Mouse (Mus musculus) layer of hippocampus, adult 11-12 months (tissue): ENCODE results near the gene Klhl9.

ENCODE experiments used
- DNase-seq: peaks from one replicate; pipeline ENCODE4 v3.0.0; 2022; ENCODE audit warnings: low spot score

Gene Klhl9

DNA sequence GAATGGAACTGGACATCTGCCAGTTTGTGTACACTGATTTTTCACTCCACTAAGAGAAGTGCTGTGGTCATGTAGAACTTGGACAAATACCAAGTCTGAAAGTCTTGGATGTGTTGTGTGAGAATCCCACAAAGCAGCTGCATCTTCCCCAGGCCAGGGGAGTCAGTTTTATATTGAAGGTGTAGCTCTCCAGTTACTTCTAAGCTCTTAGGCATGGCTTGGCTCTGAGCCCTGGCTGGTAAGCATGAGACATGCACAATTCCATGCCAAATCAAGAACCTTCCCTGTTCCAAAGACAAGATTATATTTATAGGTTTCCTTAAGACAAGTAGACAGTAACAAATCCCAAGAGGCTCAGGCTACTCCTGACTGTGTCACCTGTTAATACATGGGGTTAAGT, 7.2 kb downstream of the Klhl9 start:
- DNase-seq = no peak

DNA sequence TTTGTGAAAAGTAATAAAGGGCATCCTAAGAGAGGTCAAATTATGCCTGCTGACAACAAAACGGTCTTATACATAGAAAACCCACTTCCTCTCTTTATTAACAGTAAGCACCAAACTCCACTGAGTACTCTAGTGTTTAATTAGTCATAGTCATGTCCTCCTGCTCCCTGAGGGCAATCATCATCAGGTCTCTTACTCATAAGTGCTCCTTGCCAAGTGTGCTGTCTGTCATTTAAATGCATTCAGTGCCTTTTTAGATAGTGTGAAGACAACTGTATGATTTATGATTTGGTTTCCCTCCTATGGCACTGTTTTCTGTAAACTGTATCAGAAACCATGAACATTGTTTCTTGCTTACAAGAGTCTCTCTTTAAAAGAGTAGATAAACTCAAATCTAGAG, 8.0 kb downstream of the Klhl9 start:
- DNase-seq = no peak

DNA sequence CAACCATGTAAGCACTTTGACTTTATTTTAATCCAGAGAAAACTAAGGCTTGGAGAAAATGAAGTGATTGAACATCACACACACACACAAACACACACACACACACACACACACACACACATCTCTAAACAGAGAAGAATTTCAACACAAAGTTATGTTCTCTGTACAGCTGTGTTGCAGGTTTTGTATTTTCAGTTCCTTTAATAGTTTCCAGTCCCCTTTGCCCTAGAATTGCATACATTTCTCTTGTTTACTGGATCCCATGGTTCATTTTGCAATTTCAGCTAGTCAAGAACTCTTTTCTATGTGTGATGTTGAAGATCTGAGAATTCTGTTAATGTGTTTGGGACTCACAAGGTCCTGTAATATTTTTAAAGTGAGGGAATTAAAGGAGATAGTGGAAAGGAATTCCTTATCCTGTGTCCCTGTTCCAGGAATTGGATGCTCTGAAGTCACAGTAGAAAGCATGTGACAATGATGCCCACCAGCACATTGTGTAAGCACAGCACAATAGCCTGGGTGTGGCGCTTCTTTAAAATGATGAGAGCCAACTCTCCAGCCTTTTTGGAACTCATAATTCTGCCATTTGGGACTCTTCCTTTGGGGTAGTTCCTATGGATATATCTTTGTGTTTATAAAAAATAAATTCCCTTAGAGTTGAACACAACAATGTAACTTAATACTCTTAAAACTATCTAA, 15.0 kb downstream of the Klhl9 start:
- no peak for DNase-seq

DNA sequence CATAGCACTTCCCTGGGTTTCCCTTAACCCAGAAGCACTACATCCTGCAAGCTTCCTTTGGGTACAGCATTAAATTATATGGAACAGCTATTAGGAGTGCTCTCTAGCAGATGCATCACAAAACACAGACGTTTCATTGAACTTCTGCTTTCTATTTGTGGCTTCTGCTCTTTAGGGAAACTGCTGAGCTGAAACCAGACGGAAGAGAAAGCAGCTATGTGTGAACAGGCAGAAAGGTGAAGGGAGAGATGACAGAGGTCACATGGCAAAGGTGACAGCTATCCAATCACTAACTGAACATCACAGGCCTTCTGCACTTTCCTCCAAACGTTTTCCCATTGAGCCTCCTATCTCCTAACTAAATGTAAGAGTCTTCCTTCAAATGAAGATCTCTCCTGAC, 16.3 kb downstream of the Klhl9 start:
- no peak for DNase-seq

DNA sequence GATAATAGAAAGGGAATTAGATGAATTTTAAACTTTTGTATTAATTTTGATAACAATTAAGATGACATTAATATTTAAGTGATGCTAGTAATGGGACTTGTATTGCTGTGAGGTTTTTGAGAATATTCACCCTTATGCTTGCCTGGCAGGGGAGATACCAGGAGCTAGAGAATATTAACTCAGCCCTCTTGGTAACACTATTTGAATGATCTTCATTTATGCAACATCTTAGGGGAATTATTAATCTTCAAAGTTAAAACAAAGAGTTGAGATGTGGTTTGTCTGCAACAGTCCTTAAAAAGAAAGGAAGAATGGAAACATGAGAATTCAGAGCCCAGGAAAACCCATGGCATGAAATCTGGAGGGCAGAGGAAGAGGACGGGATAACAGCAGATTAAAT, 23.0 kb downstream of the Klhl9 start:
- no peak for DNase-seq

DNA sequence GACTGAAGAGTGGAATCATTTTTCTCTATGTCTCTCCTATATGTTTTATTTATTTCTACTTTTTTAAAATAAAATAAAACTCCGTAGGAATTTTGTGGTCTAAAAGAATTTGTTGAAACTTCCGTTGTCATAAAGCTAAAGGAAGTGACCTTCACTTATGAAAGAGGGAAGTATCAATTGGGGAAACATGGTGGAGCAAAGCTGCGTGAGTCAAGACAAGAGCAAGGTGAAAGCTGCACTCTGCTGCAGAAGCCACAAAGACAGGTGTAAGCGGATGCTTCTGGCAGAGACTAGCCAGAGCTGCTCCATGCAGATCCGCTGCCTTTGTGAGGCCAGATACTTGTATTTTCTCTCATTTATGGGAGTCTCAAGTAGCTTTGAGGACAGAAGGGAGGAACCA, 23.5 kb downstream of the Klhl9 start:
- no peak for DNase-seq

DNA sequence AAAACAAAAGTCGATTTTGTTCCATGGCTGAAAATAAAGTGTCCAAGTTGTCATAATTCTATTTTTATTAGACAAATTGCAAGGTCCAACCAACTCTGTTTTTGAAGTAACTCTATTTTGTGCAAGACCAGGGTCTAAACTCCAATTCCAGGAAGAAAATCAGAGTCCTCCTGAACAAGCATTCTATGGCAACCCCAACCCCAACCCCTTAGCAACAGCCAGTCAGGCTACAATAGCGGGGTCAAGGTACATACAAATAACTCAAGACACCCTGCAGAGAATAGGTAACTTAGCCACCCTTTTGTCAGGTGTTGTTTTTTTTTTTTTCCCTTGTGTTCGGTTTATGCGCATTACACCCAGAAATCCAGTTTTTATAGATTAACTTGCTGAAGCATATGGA, 24.5 kb downstream of the Klhl9 start:
- DNase-seq = no peak

GRCm38 (mm10) chr4:88697108-88697507, 25.2 kb downstream of the Klhl9 start:
- no peak for DNase-seq

GRCm38 (mm10) chr4:88696237-88696884, 25.9 kb downstream of the Klhl9 start:
- peak; percentile 76 for DNase-seq

DNA sequence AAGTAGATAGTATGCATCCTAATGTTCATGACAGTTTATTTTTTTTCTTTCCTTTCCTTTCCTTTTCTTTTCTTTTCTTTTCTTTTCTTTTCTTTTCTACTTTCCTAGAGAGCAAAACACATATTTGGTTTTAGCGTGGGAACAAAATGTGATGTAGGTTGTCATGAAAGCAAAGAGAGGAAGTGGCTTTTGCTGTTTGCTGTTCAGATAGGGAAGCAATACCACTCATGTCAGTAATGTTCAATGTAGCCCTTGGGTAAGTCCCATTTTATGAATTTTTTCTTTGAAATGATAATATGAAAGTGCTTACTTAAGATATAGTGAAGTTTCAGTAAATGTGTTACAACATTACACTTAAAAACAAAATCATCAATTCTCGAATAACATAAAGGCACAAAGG, 28.9 kb downstream of the Klhl9 start:
- DNase-seq = no peak

- no peak for DNase-seq
These were observed 29.7 kb downstream of the Klhl9 start for GRCm38 (mm10) chr4:88692537-88692936.

DNA sequence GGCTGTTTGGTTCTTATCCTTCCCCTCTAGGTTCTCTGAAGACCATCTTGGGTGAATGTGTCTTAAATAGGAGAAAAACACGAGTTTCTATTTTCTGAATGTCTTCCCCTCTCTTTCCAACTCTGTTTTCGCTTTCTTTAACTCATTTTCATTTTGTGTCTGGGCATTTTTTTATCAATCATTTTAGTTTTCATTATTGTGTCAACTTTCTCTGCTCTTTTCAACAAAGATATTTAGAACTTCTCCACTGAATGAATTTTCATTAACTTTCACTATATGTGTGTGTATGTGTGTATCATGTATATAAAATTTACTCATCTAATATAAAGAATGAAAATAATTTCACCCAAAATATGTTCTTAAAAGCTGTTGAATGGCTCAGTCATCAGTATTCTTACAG, 31.0 kb downstream of the Klhl9 start, which contains the start of gene Ifnab:
TSS of gene Ifnab (minus strand) at position 101 of the 400 bp plus-strand sequence.
- DNase-seq = no peak

- DNase-seq = no peak
These were observed 38.5 kb downstream of the Klhl9 start, which contains the start of gene Ifna2 for GRCm38 (mm10) chr4:88683812-88684211. TSS of gene Ifna2 (minus strand) at chr4:88683912.

DNA sequence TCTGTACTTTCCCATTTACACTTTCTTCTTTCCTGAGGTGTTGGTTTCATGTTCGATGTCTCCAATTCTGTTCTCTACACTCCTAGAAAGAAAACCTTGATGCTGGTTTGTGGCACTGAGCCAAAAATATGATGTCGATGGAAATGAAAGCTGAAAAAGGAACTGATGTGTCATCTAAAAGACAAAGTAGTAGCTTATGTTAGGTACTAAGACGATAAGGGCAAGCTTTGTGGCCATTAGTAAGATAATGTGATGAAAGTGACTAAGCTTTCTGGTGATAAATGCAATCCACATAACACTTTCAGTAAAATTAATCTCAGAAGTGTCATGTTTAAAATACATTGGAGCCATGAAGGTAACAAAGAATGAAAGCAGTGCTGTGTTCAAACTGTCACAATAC, 40.9 kb downstream of the Klhl9 start:
- no peak for DNase-seq

- DNase-seq = peak; percentile 32
These were observed 41.9 kb downstream of the Klhl9 start for GRCm38 (mm10) chr4:88680362-88680761.

DNA sequence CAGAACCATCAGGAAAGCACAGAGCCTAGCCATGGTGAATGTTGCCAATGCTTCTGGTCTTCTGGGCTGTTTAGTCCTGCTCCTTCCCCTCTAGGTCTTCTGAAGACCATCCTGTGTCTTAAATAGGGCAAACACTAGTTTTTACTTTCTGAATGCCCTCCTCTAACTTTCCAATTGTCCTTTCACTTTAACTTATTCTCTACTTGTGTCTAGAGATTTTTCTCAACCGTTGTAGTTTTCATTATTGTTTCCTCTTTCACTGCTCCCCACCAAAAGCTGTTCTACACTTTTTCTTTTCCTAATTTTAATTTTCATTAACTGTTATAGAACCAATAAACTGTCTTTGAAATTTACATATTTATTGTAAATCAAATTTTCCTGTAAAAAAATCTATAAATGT, 45.4 kb downstream of the Klhl9 start, which contains the start of gene Ifna16:
TSS of gene Ifna16 (minus strand) at position 101 of the 400 bp plus-strand sequence.
- DNase-seq = no peak
